Mouse (Mus musculus): ENCODE measurements around the gene Pdgfc.

GRCm38 (mm10) chr3:81208246-81208645 is 172.0 kb downstream of the Pdgfc start:
- TF ChIP-seq GATA1 (IDR thresholded peaks at IDR 0.05; ENCODE audit: borderline replicate concordance, low read length) (no peak), FLI1 (IDR thresholded peaks at IDR 0.05; ENCODE audit: low read length) (no peak)
